Mouse (Mus musculus) embryo, embryonic 11 days (tissue): ENCODE data around the gene Gtdc1.

Experiments used
- DNase-seq: peaks from one replicate; pipeline ENCODE4 v3.0.0-alpha.2; 2015

Gtdc1 gene

DNA sequence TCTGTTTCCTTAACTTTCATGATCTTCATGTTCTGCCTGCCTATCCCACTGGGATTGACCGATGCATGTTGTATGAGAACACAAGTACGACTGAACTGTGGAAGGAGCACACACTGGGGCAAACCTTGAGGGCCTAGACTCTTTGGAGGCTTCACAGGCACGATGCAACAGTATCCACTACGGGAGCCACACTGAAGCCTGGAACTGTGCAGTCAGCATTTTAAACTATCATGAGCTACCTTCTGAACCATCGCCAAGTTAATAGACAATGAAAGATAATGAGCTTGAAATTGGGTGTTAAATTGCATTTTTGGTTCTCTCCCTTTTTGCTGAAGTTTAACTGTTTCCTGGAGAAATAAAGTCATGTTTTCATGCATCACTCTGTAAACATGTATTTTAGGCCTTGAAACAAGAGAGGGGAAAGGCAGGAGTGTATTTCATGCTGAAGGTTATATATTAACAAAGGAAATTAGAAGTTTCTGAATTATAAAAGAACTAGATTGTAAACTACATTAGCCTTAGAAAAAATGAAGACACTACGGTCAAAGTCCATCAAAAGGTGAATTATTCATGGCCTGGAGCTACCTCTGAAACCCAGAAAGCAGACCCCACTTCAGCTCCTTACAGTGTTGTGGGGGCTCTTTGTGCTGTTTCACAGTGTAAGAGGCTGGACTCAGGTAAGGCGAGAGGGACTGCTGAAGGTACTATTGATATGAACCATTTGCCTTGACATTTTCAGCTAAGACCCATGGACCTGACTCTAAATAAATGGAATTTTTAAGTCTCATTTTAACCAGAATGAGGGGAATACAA is 358.1 kb downstream of the Gtdc1 start:
- DNase-seq, result no peak

DNA sequence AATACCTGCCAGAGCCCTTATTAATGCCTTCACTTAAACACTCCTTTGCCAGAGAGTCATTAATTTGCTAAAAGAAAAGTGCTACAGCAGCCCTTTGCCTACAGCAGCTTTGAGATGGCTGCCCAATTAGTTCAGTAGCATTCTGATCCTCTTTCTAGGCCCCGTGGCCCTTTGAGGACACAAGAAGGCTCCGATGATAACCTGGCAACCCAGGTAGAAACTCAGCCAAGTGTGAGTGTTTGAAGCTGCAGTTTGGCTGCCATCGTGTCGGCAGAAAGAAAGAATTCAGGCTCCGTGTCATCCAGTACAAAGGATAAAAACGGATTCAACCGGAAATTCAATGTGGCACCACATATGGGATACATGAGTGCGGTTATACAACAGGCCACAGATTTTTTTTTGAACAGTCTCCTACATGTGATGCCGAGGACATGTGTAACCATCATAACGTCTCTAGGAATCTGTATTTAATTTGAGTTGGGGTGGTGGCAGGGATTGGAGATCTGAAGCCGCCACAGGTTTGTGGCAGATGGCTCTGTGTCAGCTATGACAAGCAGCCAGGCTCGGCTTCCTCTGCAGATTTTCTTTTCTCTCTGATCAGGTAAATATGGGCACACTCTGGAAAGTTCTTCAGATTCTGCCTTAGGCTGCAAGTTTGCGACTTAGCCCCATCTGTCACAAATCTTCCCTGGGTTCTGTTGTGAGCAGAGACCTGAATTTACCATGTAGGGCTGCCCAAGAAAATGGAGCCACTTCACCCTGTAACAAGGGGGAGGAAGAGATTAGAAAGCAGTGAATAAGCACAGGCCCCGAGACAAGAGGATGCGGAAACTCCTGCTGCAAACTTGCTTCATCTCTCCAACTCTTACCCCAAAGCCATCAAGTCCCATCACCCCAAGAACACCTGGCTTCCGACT is 362.4 kb downstream of the Gtdc1 start:
- no peak for DNase-seq

DNA sequence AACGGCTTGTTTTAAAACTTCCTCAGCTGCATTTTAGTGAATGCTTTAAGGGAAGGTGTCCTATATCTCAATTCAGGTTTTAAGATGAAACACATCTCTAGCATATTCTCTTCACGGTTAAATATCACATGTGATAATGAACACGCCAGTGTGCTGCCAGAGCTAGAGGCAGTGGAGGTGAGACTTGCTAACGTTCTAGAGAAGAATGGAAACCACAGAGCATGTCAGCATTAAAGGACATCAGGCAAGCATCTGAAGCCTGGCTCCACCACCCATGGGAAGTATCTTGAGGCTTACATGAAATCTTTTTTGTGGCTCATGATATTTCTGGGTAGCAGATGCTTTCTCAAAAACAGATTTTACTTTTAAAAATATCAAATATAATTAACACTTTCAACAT is 365.7 kb downstream of the Gtdc1 start:
- no peak for DNase-seq

DNA sequence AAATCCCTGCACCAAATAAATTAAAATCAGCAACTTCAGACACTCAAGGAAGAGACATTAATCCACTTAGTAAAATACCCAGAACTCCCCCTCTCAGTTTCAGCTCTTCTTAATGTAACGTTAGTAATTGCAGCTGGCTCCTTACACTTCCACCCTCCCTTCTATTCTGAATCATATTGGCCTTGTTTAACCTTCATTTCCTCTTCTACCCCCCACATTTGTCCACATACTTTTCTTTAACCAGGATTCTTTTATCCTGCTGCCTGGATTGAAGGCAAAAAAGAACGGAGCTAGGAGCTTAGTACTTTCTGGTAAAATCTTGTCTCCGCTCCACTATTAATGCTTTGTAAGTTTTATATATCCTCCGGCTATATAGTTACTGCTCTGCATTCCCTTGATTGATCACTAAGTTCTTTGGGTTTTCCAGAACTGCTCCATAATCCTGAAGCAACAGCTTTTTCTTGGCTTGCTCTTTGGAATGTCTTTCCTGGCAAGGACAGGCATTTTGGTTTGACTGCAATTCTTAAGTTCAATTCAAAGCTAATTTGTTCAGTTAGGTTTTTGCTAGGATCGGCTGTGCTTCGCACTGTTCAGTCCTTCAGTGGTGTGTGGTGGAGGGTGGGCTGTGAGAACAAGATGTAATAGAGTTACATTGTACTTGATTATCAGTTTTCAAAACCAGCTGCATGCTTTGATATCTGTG is 368.1 kb downstream of the Gtdc1 start:
- no peak for DNase-seq

DNA sequence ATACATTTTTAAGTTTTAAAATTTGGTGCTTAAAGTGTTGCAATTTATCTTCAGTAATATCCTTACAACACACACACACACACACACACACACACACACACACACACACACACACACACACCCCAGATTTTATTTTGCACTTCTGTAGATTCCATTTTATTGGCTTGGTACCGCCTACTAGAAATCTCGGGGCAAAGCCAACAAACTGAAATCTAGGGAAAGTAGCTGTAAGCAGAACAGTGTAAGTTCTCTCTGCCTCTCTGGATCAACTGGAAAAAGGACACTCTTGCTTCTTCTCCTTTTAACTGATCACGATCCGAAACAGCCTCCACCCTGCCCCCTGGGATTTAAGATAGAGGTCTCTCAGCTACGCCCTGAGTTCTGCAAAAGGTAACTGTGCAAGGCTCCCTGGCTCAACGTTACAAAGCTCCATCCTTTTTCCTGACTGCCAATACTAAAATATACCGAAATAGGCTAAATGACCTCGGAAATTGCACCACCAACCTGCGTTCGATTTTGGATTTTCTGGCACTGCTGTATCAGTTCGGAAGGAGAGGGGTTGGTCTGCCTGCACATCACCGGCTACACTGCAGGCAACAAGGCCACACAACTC is 369.7 kb downstream of the Gtdc1 start:
- DNase-seq, result no peak

DNA sequence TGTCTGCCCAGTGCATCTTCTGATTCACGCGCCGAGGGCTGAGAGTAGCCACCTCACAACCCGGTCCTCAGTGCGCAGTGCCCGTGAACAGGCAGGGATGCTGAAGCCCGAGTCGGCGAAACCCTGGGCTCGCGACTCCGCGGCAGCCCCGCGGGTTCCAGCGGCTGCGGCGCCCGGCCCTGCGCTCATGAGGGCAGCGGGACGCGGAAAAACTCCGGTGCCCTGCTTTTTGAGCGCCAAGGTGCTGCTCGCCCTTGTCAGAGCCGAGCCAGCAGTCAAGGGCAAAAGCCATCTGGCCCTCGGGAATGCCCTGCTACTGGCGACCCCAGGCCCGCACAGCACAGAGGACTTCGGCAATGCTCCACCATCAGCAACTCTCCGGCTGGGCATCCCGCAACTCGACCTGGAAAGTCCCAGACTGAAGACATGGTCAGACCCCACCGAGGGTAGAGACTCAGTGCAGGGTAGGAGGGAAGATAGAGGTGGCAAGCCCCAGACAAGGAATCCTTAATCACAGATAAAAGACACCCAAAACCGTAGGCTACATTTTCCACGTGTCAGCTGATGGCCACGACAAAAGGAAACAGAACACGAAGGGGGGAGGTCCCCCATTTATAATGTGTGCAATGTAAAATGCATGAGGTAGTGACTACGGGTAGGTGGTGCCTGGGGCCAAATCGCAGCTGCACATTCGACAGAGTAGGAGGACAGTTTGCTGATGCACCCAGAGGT is 370.4 kb downstream of the Gtdc1 start:
- peak; percentile 71 for DNase-seq

DNA sequence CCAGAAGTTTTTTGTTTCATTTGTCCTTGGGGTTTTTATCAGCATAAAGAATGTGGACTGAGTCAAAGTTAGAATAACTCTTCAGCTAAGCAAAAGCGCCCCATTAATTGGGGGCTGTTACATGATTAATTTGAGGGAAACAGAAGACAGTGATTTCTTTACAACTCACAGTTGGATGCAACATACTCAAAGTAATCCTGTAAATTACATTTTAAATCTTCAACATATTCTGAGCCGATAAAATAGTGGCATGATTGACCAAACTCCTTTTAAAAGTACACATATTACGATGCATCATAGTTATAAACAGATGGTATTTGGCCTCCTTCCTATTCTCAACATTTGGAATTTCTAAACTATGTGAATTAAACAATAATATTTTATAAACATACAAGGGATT is 372.7 kb downstream of the Gtdc1 start:
- DNase-seq, result no peak

DNA sequence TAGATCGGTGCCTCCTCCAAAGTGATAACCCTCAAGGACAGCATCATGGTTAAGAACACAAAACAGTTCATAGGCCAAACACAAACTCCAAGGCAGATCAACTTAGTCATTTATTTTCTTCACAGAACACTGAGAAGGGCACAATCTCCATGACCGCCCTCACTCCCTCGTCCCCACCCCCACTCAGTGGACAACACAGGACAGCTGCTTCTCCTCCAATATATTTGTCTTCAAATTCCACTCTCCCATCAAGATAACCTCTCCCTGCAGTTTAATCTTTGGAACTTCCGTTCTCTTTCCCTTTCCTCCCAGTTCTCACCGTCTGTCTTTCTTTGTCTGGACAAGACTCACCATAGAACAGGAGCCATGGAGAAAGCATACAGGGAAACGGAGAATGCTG is 378.1 kb downstream of the Gtdc1 start:
- no peak for DNase-seq

DNA sequence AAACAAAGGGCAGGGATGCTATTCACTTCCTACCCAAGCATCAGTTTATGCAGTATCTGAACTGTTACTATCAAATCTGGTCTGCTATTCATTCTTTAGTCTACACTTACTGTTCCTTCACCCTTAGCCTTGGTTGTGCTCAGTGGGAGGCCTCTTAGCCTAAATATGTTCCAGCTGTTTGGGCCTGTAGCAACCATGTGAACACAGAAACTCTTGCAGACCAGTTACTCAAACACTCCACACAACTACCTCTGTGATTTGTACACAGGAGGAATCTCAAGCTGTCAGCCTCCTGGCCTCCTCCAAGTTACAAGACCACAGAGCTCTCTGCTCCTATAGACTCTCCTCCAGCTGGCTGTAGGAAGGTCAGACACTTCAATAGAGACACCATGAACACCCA is 384.7 kb downstream of the Gtdc1 start:
- DNase-seq, result no peak

DNA sequence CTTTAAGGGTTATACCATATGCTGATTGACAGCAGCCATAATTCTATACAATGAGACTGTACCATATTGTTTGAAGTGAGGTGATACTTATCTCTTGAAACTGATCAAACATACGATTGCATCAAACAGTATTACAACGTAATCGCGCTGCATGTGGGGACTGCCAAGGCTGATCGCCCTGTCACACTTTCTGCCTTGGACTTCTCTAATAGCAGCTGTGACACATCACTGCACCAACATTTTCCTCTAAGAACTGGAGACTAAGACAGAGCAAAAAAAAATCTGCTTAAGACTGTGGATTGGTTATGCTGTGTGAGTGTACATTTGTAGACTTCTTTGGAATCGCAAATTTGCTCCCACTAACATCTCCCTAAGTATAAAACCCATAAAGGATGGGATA is 385.7 kb downstream of the Gtdc1 start:
- no peak for DNase-seq

DNA sequence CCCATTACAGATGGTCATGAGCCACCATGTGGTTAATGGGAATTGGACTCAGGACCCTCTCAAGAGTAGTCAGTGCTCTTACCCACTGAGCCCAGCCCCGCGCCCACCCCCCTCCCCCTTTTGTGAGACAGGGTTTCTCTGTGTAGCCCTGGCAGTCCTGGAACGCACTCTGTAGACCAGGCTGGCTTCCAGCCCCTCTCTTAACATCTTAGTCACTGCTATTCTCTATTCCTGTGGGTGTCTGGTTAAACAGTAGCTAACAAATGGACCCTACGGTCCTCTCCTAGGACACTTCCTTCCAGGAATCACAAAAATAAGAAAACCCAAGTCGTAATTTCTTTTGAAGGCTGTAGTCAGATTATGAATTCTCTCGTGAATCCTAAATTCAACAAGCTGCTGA is 386.6 kb downstream of the Gtdc1 start:
- no peak for DNase-seq

DNA sequence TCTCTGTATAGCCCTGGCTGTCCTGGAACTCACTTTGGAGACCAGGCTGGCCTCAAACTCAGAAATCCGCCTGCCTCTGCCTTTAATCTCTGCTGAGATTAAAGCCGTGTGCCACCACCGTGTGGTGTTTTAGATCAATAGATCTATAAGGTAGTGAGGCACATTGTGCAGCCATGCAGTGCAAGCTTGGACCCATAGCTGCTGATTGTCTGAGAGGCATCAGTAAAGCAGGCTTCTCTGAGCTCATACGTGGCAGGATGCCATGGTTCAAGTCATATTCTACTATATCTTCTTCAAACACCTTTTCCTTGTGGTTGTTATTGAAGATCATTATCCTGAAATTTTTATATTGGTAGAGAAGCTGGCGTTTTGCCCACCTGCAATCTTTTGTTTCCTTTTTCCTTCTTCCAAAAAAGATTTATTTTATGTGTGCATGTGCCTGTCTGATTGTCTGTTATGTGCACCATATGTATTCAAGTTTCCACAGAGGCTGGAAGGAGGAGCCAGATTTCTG is 388.3 kb downstream of the Gtdc1 start:
- no peak for DNase-seq

DNA sequence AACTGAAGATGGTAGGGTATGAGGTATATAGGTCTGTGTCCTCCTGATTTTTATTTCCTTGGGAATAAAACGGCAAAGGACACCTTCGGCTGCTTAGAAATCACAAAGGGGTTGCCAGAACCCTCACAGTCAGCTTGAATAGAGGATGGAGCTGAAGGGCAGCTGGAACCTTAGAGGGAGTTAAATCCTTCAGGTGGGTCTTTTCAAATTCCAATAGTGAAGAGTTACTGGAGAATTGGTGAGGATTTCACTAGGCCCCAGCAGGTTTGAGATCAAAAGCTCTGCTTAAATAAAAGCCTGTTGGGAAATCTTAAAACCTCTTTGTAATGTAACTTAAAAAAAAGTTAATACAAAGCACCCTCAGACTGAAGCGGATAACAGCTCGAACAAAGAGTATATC is 389.3 kb downstream of the Gtdc1 start:
- DNase-seq, result no peak

DNA sequence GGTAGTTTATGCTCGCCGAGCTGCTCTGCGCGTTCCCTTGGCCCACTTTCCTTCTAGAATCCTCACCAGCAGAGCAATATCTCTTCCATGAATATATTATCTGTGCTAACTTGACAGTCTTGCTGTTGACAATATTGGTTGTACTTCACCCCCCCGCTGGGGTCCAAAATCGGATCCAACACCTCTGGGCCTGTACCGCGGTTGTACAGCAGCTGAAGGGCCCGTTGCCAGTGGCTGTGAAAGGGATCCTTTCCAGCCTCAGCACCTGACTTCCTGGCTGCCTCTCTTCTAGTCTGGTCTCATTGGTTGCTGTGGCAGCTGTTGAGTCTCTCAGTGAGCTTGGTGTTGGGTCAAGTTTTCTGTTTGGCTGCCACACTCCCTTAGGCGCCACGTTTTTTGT is 391.7 kb downstream of the Gtdc1 start:
- no peak for DNase-seq

DNA sequence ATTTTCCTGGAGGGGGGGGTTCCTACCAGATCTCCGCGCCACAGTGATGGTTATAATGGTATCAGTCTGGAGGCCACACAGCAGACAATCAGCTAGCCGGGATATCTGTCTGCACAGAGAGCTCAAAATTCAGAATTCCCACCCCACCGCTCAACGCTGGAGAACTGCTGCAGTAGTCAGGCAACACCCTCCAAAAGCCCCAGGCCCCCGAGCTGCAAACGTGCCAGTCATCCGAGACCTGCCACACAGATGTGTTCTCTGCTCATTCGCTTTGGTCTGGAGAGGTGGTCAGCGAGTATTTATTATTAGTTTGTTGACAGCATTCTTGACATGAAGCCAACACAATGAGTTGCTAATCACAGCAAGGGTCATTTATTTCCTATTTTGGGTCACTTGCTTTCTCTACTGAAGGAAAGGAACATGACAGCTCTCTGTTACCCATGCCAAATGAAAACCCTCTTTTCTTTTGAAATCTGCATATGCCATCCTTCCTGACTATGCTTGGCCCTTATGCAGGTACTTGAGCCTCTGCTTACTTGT is 392.3 kb downstream of the Gtdc1 start:
- DNase-seq, result no peak

DNA sequence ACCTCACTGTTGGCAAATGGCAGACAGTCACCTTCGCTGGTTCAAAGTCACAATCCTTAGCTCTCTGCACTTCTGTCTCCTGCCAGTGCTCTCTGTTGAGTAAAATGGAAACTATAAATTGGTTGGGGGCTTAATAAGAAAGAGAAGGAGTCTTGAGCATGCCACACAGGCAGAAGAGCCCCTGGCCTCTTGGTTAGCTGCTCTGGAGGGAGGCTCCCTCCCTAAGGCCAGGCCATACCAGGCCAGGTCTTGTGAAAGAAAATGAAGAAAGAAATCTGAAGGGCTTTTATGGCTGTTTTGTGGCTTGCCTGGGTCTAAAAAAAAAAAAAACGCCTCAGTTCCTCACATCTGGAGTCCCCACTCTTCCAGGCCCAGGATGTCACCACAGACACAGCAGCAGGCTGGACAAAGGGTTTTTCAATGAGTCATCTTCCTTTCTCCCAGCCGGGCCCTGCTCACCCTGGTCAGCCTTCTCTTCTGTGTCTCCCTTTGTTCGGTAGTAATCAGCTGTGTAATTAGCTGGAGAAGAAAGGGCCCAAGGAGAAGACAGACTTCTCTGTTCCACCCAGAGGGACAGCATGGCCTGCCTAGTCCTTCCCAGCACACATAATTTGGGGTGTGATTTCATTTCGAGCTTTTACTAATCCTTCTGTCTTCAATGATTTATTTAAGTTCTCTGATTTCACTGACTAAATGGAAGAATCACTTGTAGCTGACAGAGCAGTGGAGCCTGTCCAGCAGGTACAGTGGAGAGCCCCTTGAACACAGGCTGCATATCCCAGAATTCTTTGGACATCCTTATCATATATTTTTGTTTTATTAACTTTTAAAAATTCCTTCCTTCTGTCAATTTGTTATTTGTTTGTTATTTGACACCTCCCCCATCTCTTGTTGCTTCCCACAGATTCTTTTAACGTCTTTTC is 401.1 kb downstream of the Gtdc1 start:
- peak; percentile 74 for DNase-seq

DNA sequence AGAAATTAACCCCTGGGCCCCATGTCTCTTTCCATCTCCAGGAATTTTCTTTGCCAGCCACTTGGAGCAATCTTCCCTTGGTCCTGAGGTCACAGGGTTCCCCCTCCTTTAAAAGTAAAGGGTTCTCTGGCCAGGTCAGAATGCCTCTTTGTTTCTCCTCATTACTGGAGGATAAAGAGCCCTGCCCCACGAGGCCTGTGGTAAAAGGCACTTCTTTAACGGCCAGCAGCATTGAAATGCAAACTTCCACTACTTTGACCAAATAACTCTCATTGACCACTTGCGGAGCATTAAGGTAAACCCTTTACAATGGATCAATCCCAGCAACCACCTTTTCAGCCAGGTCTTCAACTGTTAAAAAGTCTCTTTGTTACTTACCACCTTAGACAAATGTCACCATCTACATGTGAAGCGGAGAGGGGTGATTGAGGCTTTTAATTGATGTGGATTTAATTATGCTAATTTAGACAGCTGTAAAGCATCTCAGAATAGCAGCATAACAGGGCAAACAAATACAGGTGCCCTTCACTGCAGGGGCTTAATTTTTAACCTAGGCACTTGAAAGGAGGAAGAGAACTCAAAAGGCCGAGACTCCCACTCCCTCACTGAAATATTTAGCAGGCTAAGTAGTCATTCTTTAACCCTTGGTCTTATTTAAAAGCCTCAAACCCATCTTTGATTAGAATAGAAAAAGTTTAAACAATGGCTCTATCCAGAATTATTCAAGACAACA is 402.1 kb downstream of the Gtdc1 start:
- peak; percentile 28 for DNase-seq

DNA sequence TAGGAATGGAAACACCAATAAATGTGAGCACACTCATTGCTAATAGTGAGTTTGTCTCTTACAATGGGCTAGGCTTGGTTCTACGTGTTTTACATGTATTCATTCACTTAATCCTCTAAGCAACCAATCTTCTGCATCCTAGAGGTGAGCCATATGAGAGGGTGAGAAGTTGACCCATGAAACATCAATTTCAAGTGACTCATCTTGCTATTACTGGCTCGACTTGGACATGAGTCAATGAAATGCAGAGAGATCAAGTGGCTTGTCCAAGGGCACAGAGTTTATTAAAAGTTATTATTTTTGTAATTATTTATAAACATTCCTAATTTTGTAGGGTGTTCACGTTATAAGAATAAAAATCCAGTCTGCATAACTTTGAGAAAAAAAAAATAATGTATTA is 408.2 kb downstream of the Gtdc1 start:
- no peak for DNase-seq

DNA sequence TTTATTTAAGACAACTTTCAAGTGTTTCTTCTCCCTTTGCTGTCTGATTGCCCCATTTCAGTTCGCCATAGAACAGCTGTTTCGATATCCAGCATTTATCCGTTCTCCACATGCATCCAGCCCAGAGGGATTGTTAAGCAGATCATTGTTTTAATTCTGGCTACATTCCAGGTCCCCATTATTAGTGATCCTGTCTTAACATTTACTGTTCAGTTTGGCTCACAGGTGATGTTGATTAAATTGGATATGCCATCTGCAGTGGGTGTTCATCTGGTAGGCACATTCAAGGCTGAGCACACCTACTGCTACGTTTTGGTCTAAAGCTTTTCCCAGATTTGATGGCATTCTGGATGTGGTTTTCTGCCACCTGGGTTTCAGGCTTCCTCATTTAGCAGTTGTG is 409.4 kb downstream of the Gtdc1 start:
- DNase-seq, result no peak
